Mouse (Mus musculus): ENCODE measurements around the gene Celf1. TPM values are rescaled to one million over a fixed set of nuclear protein-coding genes. Genes with fewer than 3 reads are reported as not detected.
"Not testable (repeated sequence)": the region's sequence is repeated elsewhere in the genome, so short reads cannot be mapped to it uniquely, and the experiment has no call there.

Celf1 gene
- total and polyA plus RNA-seq, 3 experiments, result 29.7 to 69.7 (median 52.8) TPM

DNA sequence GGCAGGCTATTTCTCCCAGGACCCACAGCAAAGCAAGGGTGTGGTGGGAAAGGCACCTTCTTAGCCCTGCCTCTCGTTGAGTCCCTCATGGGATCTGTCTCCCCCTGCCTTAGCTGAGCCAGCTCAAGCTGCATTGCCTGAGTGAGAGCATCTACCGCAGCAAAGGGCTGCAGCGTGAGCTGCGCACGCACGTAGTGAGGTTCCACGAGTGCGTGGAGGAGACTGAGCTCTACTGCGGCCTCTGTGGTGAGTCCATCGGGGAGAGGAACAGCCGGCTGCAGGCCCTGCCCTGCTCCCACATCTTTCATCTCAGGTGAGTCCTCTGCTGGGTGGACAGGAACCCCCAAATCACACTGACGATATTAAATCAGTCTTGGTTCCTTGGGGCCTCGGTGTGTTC, 104.5 kb downstream of the Celf1 start:
- Histone ChIP-seq H3K36me3 (replicated peaks in 1 of 2; ENCODE audit: control insufficient read depth in 1 of 2, insufficient read depth in 1 of 2, low read length in 1 of 2) (no peaks in the 10 kb centered on the region), H3K9ac (ENCODE audit: insufficient read depth, low read depth) (no peak overlapping the region), H3K4me3 (replicated peaks in 1 of 3; ENCODE audit: low read depth in 2 of 3, low read length in 2 of 3, poor library complexity in 1 of 3) (no peak overlapping the region), H3K27me3 (replicated peaks) (no peaks in the 10 kb centered on the region), H3K4me1 (ENCODE audit: control insufficient read depth in 1 of 2, insufficient read depth in 2 of 2) (peaks cover 5 to 14% of the 10 kb centered on the region in 2 experiments; a peak in 3 of 4 replicates), H3K79me2 (replicated peaks; ENCODE audit: control insufficient read depth, extremely low read depth, insufficient read depth, poor library complexity, severe bottlenecking) (no peaks in the 10 kb centered on the region), H3K9me3 (replicated peaks; ENCODE audit: low read length) (no peaks in the 10 kb centered on the region), H3K27ac (ENCODE audit: insufficient read depth, low read depth) (no peak overlapping the region), H3K4me2 (ENCODE audit: insufficient read depth, low read depth, poor library complexity, severe bottlenecking) (no peak overlapping the region)
- DNase-seq (ENCODE audit: extremely low read depth), result no peak
- in situ Hi-C loops (cut with MboI; ENCODE audit: low pct_ligation_motif_present, low pct_unique_long_range_greater_than_20kb, low sequenced_read_pairs) (no loop called here), dilution Hi-C loops (cut with MboI; ENCODE audit: extremely low pct_ligation_motif_present, extremely low pct_unique_long_range_greater_than_20kb, low sequenced_read_pairs) (no loop called here)
- no peak for TF ChIP-seq TCF12 (IDR thresholded peaks at IDR 0.05; ENCODE audit: low read depth, low read length)

DNA sequence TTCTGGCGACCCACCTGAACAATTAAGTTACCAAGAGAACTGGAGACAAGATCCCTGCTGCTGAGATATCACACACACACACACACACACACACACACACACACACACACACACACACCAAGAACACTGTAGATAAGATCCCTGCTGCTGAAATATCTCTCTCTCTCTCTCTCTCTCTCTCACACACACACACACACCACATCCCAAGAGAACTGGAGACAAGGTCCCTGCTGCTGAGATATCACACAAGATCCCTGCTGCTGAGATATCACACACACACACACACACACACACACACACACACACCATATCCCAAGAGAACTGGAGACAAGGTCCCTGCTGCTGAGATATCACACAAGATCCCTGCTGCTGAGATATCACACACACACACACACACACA, 105.6 kb downstream of the Celf1 start:
- H3K27me3 ChIP-seq (replicated peaks); in situ Hi-C loops (cut with MboI; ENCODE audit: low pct_ligation_motif_present, low pct_unique_long_range_greater_than_20kb, low sequenced_read_pairs); H3K36me3 ChIP-seq (replicated peaks in 1 of 2; ENCODE audit: control insufficient read depth in 1 of 2, insufficient read depth in 1 of 2, low read length in 1 of 2); H3K4me3 ChIP-seq (replicated peaks in 1 of 3; ENCODE audit: low read depth in 2 of 3, low read length in 2 of 3, poor library complexity in 1 of 3); H3K4me2 ChIP-seq (ENCODE audit: insufficient read depth, low read depth, poor library complexity, severe bottlenecking); H3K9ac ChIP-seq (ENCODE audit: insufficient read depth, low read depth); H3K27ac ChIP-seq (ENCODE audit: insufficient read depth, low read depth); DNase-seq (ENCODE audit: extremely low read depth); H3K9me3 ChIP-seq (replicated peaks; ENCODE audit: low read length); H3K79me2 ChIP-seq (replicated peaks; ENCODE audit: control insufficient read depth, extremely low read depth, insufficient read depth, poor library complexity, severe bottlenecking); dilution Hi-C loops (cut with MboI; ENCODE audit: extremely low pct_ligation_motif_present, extremely low pct_unique_long_range_greater_than_20kb, low sequenced_read_pairs): not testable (repeated sequence)
- peaks cover 5 to 14% of the 10 kb centered on the region in 2 experiments; a peak in 3 of 4 replicates for H3K4me1 ChIP-seq (ENCODE audit: control insufficient read depth in 1 of 2, insufficient read depth in 2 of 2)

DNA sequence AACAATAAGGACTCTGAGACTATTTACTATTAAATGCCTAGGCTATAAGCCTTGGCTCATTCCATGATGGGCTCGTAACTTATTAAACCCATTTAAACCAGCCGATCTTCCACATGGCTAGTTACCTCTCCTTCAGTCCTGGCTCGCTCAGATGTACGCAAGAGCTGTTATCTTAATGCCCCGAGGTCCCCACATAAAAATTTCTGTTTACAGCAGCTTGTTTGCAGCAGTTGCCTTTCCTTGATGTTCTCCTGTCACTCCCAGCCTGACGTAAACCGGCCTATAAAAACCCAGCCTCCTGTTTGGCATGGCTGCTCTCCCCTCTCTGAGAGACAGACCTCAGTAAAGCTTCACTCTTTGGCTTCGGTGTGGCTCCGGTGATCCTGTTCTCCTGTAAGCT, 107.2 kb downstream of the Celf1 start:
- Histone ChIP-seq H3K4me3 (replicated peaks in 1 of 3; ENCODE audit: low read depth in 2 of 3, low read length in 2 of 3, poor library complexity in 1 of 3) (no peak overlapping the region), H3K9me3 (replicated peaks; ENCODE audit: low read length) (no peaks in the 10 kb centered on the region), H3K4me2 (ENCODE audit: insufficient read depth, low read depth, poor library complexity, severe bottlenecking) (no peak overlapping the region), H3K27me3 (replicated peaks) (no peaks in the 10 kb centered on the region), H3K79me2 (replicated peaks; ENCODE audit: control insufficient read depth, extremely low read depth, insufficient read depth, poor library complexity, severe bottlenecking) (no peaks in the 10 kb centered on the region), H3K36me3 (replicated peaks in 1 of 2; ENCODE audit: control insufficient read depth in 1 of 2, insufficient read depth in 1 of 2, low read length in 1 of 2) (peaks cover 0 to 6% of the 10 kb centered on the region in 2 experiments), H3K4me1 (ENCODE audit: control insufficient read depth in 1 of 2, insufficient read depth in 2 of 2) (peaks cover 5 to 19% of the 10 kb centered on the region in 2 experiments; a peak in 3 of 4 replicates), H3K9ac (ENCODE audit: insufficient read depth, low read depth) (no peak overlapping the region), H3K27ac (ENCODE audit: insufficient read depth, low read depth) (no peak overlapping the region)
- dilution Hi-C loops (cut with MboI; ENCODE audit: extremely low pct_ligation_motif_present, extremely low pct_unique_long_range_greater_than_20kb, low sequenced_read_pairs) (no loop called here), in situ Hi-C loops (cut with MboI; ENCODE audit: low pct_ligation_motif_present, low pct_unique_long_range_greater_than_20kb, low sequenced_read_pairs) (no loop called here)
- DNase-seq (ENCODE audit: extremely low read depth), result no peak
- TF ChIP-seq RCOR1 (conservative IDR thresholded peaks at IDR 0.05; ENCODE audit: low read depth, low read length), result no peak
- no peak for TF ChIP-seq MXI1 (IDR thresholded peaks at IDR 0.05; ENCODE audit: low read depth, low read length)
- TF ChIP-seq MAFK (IDR thresholded peaks at IDR 0.05; ENCODE audit: insufficient replicate concordance, low read length), result no peak
- no peak for TF ChIP-seq ZKSCAN1 (IDR thresholded peaks at IDR 0.05; ENCODE audit: borderline replicate concordance, low read depth, low read length)
- no peak for TF ChIP-seq JUND (conservative IDR thresholded peaks at IDR 0.05; ENCODE audit: low read depth, low read length)
- TF ChIP-seq ETS1 (conservative IDR thresholded peaks at IDR 0.05; ENCODE audit: low read depth, low read length), result no peak
- TF ChIP-seq PAX5 (IDR thresholded peaks at IDR 0.05; ENCODE audit: low read length), result no peak
- no peak for TF ChIP-seq E2F4 (IDR thresholded peaks at IDR 0.05; ENCODE audit: insufficient replicate concordance, low read depth, low read length)
- TF ChIP-seq JUN (IDR thresholded peaks at IDR 0.05; ENCODE audit: insufficient read depth, low read depth, low read length), result no peak
- TF ChIP-seq SMC3 (IDR thresholded peaks at IDR 0.05; ENCODE audit: low read depth, low read length), result no peak
- TF ChIP-seq TCF12 (IDR thresholded peaks at IDR 0.05; ENCODE audit: low read depth, low read length), result no peak
- TF ChIP-seq MAX (IDR thresholded peaks at IDR 0.05; ENCODE audit: low read length), result no peak
